Mouse (Mus musculus) Patski (cell line): ENCODE results near the gene Chd3. TPM values are rescaled to one million over a fixed set of nuclear protein-coding genes. Genes with fewer than 3 reads are reported as not detected.
A peak's percentile ranks its signal among the peaks of the same experiment; 100 is the strongest.

Experiments
- ATAC-seq: fragments of 100-300 bp; one replicate; pipeline ENCODE4 v1.8.0; 2021
- CTCF ChIA-PET: fragments of 350-600 bp; sonication (Branson Sonifier 250); formaldehyde crosslinking; loops from one replicate; lab custom pipeline; 2022; ENCODE audit warnings: inconsistent platforms; lab: Charles Lee
- POLR2A ChIA-PET: fragments of 350-600 bp; sonication (Branson Sonifier 250); formaldehyde crosslinking; loops from one replicate; lab custom pipeline; 2022; ENCODE audit warnings: antibody characterized with exemption, inconsistent platforms; lab: Charles Lee
- DNase-seq: peaks from one replicate; pipeline ENCODE4 v3.0.0-alpha.2; 2011; ENCODE audit warnings: low read depth, low spot score
- H3K27me3 ChIP-seq: fragments of 371-371 bp; one replicate; pipeline ENCODE4 v1.5.1; 2021
- CTCF ChIP-seq: fragments of 100-300 bp; IDR thresholded peaks from one replicate; pipeline ENCODE4 v1.5.1; 2021
- in situ Hi-C: fragments of 300-500 bp; cut with MboI; formaldehyde crosslinking; loops from 3 replicates; pipeline ENCODE4 v1.11.1; 2018; ENCODE audit warnings: low pct_unique_long_range_greater_than_20kb, mixed read lengths
- polyA plus RNA-seq: library from polyadenylated mRNA; unstranded; gene quantifications from one replicate; pipeline ENCODE4 v1.2.3, GENCODE M21; 2021

Gene Chd3
- polyA plus RNA-seq, 1 experiment from 2014 or later = 295 TPM

DNA sequence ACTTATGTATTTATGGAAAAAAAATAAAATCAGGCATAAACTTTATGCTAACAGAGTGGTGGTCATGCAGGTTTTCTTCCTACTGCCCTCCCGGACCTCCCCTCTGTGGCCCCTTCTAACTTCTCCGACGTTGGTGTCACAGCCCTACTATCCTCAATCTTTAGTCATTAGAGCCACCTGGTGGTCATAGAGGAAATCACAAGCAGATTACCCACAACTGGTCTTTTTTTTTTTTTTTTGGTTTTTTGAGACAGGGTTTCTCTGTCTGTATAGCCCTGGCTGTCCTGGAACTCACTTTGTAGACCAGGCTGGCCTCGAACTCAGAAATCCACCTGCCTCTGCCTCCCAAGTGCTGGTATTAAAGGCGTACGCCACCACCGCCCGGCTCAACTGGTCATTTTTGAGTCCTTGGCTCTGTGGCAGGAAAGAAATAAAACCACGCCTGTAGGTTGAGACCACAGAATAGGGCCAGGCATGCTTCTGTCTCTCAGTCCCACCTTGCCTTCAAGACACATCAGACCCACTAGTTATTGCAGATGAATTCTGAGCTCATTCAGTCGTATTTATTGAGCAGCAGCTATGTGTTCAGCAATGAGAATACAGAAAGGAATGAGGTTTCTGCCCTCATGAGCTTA is 21.3 kb upstream of the Chd3 start:
- no peak for DNase-seq
- no peak for TF ChIP-seq CTCF
- ChIA-PET CTCF (interaction anchor here (1.3 to 1.6 kb wide), 2 partner anchors 119 to 121 kb away, joined by 3 to 11 read pairs; no protein-coding TSS in a partner anchor), POLR2A (no interaction called here)
- no peaks in the 10 kb centered on the region for H3K27me3 ChIP-seq
- ATAC-seq = no peak
- in situ Hi-C loops = no loop called here

DNA sequence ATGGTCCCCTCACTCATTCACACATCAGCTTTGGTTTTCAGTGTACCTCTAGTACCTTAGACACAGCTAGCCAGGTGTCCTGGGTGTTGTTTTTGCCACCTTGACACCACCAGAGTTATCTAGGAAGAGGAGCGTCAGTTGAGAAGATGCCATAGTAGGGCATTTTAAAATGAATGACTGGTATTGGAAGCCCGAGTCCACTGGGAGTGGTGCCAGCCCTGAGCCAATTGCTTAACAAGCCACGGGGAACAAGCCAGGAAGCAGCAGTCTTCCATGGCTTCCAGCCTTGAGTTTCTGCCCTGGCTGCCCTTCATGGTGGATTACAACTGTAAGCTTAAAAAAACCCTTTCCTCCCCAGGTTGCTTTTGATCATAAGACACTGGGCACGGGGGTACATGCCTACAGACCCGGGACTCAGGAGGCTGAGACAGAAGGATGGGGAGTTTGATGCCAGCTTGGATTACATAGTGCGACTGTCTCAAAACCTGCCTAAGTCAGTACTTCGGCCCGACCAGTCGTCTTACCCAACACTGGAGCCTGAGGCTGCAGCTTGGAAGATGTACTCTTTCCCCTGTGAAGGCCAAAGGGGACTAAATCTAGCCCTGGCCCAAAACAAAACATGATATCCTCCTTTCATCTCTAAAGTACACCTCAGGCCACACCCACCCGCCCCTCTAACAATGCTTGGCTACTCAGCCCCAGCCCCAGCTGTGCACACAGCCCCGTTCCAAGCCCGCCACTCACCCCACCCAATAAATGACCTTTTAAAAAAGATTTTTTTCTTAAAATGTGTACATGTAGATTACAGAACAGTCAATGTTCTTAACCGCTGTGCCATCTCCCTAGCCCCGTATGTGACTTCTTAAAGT is 20.6 kb upstream of the Chd3 start:
- TF ChIP-seq CTCF = no peak
- ChIA-PET POLR2A (interaction anchor here (0.7 kb wide), 1 partner anchor 125 kb away, joined by 3 read pairs; no protein-coding TSS in a partner anchor), CTCF (interaction anchor here (0.8 to 1.9 kb wide), 4 partner anchors 14 to 131 kb away, joined by 3 to 11 read pairs (median 4); no protein-coding TSS in a partner anchor)
- H3K27me3 ChIP-seq = no peaks in the 10 kb centered on the region
- no peak for ATAC-seq
- no peak for DNase-seq
- in situ Hi-C loops = loop anchor here (5.0 kb wide), 1 partner anchor 122 kb away; no protein-coding TSS in a partner anchor

DNA sequence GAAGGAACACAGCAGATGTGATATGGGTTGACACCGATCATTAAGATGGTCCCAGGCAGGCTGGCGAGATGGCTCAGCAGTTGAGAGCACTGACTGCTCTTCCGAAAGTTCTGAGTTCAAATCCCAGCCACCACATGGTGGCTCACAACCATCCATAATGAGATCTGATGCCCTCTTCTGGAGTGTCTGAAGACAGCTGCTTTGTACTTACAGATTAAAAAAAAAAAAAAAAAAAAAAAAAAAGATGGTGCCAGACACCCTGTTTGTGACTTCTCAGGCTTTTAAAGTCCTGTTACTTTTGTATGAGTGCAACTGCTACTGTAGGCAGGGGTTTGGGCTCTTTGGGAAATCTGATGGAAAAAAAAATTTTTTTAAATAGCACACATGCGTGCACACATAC is 19.5 kb upstream of the Chd3 start:
- CTCF ChIA-PET = interaction anchor here (1.6 to 1.9 kb wide), 2 partner anchors 119 to 130 kb away, joined by 4 to 11 read pairs; no protein-coding TSS in a partner anchor

GRCm38 (mm10) chr11:69386758-69387157 is 17.6 kb upstream of the Chd3 start:
- no peak for DNase-seq
- ATAC-seq = no peak
- in situ Hi-C loops = loop anchor here (5.0 kb wide), 1 partner anchor 119 kb away; no protein-coding TSS in a partner anchor
- ChIA-PET POLR2A (no interaction called here), CTCF (interaction anchor here (0.8 to 1.2 kb wide), 2 partner anchors 54 to 114 kb away, joined by 3 read pairs; no protein-coding TSS in a partner anchor)
- H3K27me3 ChIP-seq = no peaks in the 10 kb centered on the region
- no peak for TF ChIP-seq CTCF

More for the DNA sequence above, 19.5 kb upstream of the Chd3 start:
- no peaks in the 10 kb centered on the region for H3K27me3 ChIP-seq
- ATAC-seq (no peak), DNase-seq (no peak)
- POLR2A ChIA-PET = interaction anchor here (0.6 kb wide), 1 partner anchor 50 kb away, joined by 4 read pairs; no protein-coding TSS in a partner anchor
- in situ Hi-C loops = loop anchor here (5.0 kb wide), 1 partner anchor 121 kb away; no protein-coding TSS in a partner anchor
- no peak for TF ChIP-seq CTCF

DNA sequence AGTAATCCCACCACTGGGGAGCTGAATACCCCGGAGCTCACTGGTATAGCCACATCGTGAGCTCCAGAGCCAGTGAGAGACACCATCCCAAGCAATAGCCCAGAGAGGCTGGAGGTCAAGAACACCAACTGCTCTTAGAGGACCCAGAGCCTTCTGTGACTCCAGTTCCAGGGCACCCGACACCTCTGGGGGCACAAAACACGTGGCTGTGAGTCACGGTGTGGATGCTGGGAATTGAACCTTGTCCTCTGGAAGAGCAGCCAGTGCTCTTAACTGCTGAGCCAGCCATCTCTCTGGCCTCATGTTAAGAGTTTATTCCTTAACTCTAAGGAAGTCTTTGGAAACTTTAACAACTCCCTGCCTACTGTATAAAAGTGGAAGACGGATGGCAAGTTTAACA is 15.8 kb upstream of the Chd3 start:
- no peak for DNase-seq
- ChIA-PET CTCF (interaction anchor here (1.6 kb wide), 1 partner anchor 116 kb away, joined by 6 read pairs; no protein-coding TSS in a partner anchor), POLR2A (no interaction called here)
- TF ChIP-seq CTCF = no peak
- in situ Hi-C loops = loop anchor here (5.0 kb wide), 1 partner anchor 118 kb away; no protein-coding TSS in a partner anchor
- H3K27me3 ChIP-seq = no peaks in the 10 kb centered on the region
- ATAC-seq = no peak

DNA sequence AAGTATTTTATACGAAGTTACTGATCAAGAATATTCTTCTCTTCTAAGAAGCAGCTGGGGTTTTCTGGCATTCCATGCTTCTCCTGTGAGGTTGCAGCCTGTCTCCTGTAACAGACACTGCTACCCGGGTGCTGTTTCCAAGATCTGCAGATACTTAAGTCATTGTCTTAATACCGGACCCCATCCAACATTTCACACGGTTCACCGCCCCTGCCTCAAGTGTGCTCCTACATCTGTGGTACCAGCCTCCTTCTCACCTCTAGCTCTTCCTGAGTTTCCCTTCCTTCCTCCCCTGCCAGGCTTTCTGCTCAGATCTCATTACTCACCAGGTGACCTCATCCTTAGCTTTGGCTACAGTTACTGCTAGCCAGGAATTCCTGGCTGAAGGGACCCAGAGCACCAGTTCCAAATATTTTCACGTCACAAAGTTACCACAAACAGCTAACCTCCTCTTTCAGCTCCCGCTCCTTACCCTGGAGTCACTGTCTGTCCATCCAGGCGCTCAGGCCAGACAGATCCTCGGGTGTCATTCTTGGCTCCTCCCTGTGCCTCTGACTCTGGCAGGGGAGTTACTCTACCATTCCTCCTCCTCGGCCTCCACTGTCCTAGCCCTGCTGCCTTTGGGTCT is 13.4 kb upstream of the Chd3 start:
- DNase-seq (peak; percentile 75), ATAC-seq (peak; percentile 81)
- CTCF ChIA-PET = interaction anchor here (1.0 to 1.2 kb wide), 4 partner anchors 10 to 131 kb away, joined by 3 read pairs; no protein-coding TSS in a partner anchor
- POLR2A ChIA-PET = no interaction called here
- no peak for TF ChIP-seq CTCF
- H3K27me3 ChIP-seq = no peaks in the 10 kb centered on the region
- in situ Hi-C loops = no loop called here

- POLR2A ChIA-PET = no interaction called here
- no peaks in the 10 kb centered on the region for H3K27me3 ChIP-seq
- CTCF ChIA-PET = no interaction called here
- DNase-seq = no peak
- in situ Hi-C loops = no loop called here
- no peak for TF ChIP-seq CTCF
- ATAC-seq = no peak
These were observed 12.2 kb upstream of the Chd3 start for GRCm38 (mm10) chr11:69381356-69381755.

DNA sequence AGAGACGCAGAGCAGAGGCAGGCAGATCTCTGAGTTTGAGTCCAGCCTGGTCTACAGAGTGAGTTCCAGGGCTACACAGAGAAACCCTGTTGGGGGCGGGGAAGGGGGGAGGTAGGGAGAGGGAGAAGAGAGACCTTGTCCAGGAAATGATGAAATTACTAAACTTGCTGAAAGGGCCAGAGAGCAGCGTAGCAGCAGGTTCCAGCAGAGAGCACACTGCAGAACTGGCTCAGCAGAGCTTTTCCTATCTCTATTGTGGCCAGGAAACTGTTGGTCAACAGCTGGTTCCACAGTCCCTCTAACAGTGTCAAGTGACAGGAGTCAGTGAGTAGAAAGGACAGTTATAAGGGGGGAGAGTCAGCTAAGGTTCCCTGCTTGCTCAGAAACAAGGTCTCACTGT is 10.4 kb upstream of the Chd3 start:
- H3K27me3 ChIP-seq = no peaks in the 10 kb centered on the region
- in situ Hi-C loops = no loop called here
- DNase-seq (no peak), ATAC-seq (no peak)
- POLR2A ChIA-PET = interaction anchor here (0.5 to 1.6 kb wide), 4 partner anchors 9 to 102 kb away, joined by 3 to 6 read pairs (median 4); no protein-coding TSS in a partner anchor
- no peak for TF ChIP-seq CTCF
- CTCF ChIA-PET = interaction anchor here (0.7 to 1.1 kb wide), 2 partner anchors 9 to 10 kb away, joined by 3 read pairs; partner anchors contain the start of gene Chd3

- POLR2A ChIA-PET = interaction anchor here (0.6 kb wide), 1 partner anchor 54 kb away, joined by 3 read pairs; the partner anchor contains the start of genes Cntrob and Trappc1
These were observed 8.6 kb upstream of the Chd3 start for GRCm38 (mm10) chr11:69377766-69378165.

More at GRCm38 (mm10) chr11:69377766-69378165, 8.6 kb upstream of the Chd3 start:
- H3K27me3 ChIP-seq = no peaks in the 10 kb centered on the region
- no peak for TF ChIP-seq CTCF
- CTCF ChIA-PET = no interaction called here
- no peak for DNase-seq
- in situ Hi-C loops = no loop called here
- no peak for ATAC-seq
